Mouse (Mus musculus): ENCODE results near the gene Mogs. TPM values are rescaled to one million over a fixed set of nuclear protein-coding genes. Genes with fewer than 3 reads are reported as not detected.

The Mogs gene
- 10.6 and 34.9 TPM in 2 replicates for polyA plus RNA-seq (2015; fragmentation: Nextera tagmentation; extraction: Ambion mirVana)

DNA sequence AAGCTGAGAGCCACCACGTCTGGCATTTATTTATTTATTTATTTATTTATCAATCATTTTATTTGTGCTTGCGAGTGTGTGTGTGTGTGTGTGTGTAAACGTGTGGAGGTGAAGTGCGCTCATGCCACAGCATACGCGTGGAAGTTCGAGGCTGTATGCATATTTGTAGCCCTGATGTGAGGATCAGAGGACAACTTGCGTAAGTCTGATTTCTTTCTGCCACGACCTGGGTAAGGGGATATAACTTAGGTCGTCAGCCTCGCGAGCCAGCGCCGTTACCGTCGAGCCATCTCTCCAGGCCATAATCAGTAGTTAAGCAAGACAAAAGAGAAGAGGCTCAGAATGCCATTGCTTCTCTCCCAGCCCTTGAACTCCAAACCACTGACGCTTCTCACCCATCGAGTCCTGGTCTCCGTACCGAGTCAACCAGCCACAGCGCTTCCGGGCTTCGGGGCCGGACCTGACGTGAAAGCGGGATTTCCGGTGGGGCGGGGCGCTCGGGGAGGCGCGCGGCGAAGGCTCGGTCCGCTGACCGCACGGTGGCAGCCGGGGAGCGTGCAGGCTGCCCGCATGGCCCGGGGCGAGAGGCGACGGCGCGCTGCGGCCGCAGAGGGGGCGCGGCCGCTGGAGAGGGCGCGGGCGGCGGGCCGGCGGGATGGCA, at the start of gene Mogs:
Gene Mogs (plus strand): TSS at position 486 of the 661 bp plus-strand sequence.
- Histone ChIP-seq H3K36me3 (ENCODE audit: insufficient read depth, low read length) (peaks cover 17% of the 10 kb centered on the region), H3K4me3 (ENCODE audit: low read length) (peak within 1 kb of the TSS; percentile 72), H3K27me3 (ENCODE audit: insufficient read depth, low read length) (no peaks in the 10 kb centered on the region), H3K27ac (ENCODE audit: low read length) (peak within 1 kb of the TSS; percentile 82), H3K4me2 (replicated peaks; ENCODE audit: low read depth, low read length) (peak within 1 kb of the TSS; percentile 90), H3K9ac (replicated peaks; ENCODE audit: low read length) (peak within 1 kb of the TSS; percentile 69), H3K9me3 (ENCODE audit: low read length) (no peaks in the 10 kb centered on the region), H3K4me1 (ENCODE audit: insufficient read depth, low read length) (peaks cover 39% of the 10 kb centered on the region)
- peak; percentile 89 for ATAC-seq (ENCODE audit: low FRiP score, low TSS enrichment)
- 1% methylated on average over 40 of the region's 58 CpGs for WGBS

DNA sequence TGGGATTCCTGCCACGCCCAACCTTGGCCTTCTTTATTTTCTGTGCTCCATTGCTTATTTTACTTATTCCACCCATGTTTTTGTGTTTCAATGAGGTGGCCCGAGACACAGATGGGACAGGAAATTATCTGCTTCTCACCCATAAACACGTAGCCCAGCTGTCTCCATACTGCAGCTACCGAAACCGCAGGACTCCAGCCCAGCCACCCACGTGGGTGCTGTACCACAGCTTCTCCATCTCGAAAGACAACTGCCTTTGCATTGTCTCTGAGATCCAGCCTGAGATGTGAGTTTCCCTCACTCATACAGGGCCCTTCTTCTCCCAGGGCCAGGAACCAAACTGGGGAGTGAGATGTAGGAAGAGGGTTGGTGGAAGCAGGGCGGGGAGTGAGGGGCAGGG, 49.3 kb upstream of the Mogs start:
- Histone ChIP-seq H3K27ac (ENCODE audit: low read length) (no peak overlapping the region), H3K4me2 (replicated peaks; ENCODE audit: low read depth, low read length) (no peak overlapping the region), H3K9me3 (ENCODE audit: low read length) (no peaks in the 10 kb centered on the region), H3K9ac (replicated peaks; ENCODE audit: low read length) (no peak overlapping the region), H3K4me3 (ENCODE audit: low read length) (no peak overlapping the region), H3K27me3 (ENCODE audit: insufficient read depth, low read length) (peaks cover 93% of the 10 kb centered on the region), H3K36me3 (ENCODE audit: insufficient read depth, low read length) (no peaks in the 10 kb centered on the region), H3K4me1 (ENCODE audit: insufficient read depth, low read length) (peaks cover 18% of the 10 kb centered on the region)
- 52% methylated on average over 8 of the region's 8 CpGs for whole genome bisulfite sequencing
- no peak for ATAC-seq (ENCODE audit: low FRiP score, low TSS enrichment)

DNA sequence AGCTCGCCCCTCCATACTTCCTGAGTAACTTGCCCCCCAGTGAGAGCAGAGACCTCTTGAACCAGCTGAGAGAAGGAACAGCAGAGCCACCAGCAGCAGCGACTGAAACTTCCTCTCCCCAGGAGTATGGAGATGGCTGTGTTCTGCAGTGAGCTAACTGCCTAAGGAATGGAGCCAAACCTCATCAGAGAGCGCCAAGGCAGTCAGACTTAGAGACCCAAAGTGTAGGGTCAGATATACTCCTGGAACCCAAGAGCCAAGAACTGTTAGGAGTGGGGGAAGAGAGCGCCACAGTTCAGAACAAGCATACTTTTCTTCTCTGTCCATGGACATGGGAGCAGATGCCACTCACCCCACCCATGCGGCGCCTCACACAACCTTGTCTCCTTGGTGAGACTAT, 48.9 kb upstream of the Mogs start:
- Histone ChIP-seq H3K9ac (replicated peaks; ENCODE audit: low read length) (no peak overlapping the region), H3K36me3 (ENCODE audit: insufficient read depth, low read length) (no peaks in the 10 kb centered on the region), H3K4me2 (replicated peaks; ENCODE audit: low read depth, low read length) (no peak overlapping the region), H3K4me3 (ENCODE audit: low read length) (no peak overlapping the region), H3K27ac (ENCODE audit: low read length) (no peak overlapping the region), H3K4me1 (ENCODE audit: insufficient read depth, low read length) (peaks cover 23% of the 10 kb centered on the region), H3K27me3 (ENCODE audit: insufficient read depth, low read length) (peaks cover 95% of the 10 kb centered on the region), H3K9me3 (ENCODE audit: low read length) (no peaks in the 10 kb centered on the region)
- 46% methylated on average over 6 of the region's 6 CpGs for WGBS
- no peak for ATAC-seq (ENCODE audit: low FRiP score, low TSS enrichment)

- Histone ChIP-seq H3K9me3 (ENCODE audit: low read length) (no peaks in the 10 kb centered on the region), H3K36me3 (ENCODE audit: insufficient read depth, low read length) (no peaks in the 10 kb centered on the region), H3K9ac (replicated peaks; ENCODE audit: low read length) (no peak overlapping the region), H3K27me3 (ENCODE audit: insufficient read depth, low read length) (peaks cover 98% of the 10 kb centered on the region), H3K4me2 (replicated peaks; ENCODE audit: low read depth, low read length) (peak overlapping the region; percentile 54), H3K4me3 (ENCODE audit: low read length) (peak overlapping the region; percentile 38), H3K27ac (ENCODE audit: low read length) (no peak overlapping the region), H3K4me1 (ENCODE audit: insufficient read depth, low read length) (peaks cover 25% of the 10 kb centered on the region)
- WGBS: 10% methylated on average over 8 of the region's 8 CpGs
- no peak for ATAC-seq (ENCODE audit: low FRiP score, low TSS enrichment)
Measured at GRCm38 (mm10) chr6:83068221-83068620, 47.1 kb upstream of the Mogs start.

DNA sequence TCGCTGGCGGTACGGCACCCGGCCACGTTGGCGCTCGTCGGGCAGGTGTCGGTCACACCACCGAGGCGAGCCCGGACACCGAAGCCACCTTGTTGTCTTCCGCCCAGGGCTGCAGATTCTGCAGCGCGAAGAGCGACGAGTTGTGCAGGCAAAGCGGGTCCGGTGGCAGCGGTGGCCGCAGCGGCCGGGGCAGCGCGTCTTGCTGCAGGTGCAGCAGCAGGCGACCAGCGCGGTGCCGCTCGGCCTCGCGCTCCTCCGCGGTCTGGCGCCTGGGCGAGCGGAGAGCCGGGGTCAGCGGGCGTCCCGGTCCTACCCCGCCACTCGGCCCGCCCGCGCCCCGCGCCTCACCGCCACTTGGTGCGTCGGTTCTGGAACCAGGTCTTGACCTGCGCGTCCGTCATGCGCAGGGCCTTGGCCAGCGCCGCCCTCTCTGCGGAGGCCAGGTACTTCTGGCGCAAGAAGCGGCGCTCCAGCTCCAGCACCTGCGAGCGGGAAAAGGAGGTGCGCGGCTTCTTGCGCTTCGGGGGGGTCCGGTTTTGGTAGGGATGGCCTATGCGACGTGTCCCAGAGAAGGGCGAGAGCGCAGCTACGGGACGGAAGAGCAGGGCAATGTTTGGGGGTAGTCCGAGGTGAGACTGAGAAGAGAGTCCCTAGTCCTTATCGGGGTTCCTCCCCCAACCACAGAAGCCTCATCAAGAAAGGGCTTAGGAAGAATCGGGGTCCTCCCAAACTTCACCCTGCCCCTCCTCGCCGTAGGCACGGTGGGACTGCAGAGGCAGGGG, 46.4 kb upstream of the Mogs start:
- under 1% methylated on average over 81 of the region's 81 CpGs for WGBS

GRCm38 (mm10) chr6:83069488-83070246, 45.6 kb upstream of the Mogs start:
- no peak overlapping the region for H3K27ac ChIP-seq (ENCODE audit: low read length)
- peak overlapping the region; percentile 44 for H3K4me2 ChIP-seq (replicated peaks; ENCODE audit: low read depth, low read length)
- no peaks in the 10 kb centered on the region for H3K36me3 ChIP-seq (ENCODE audit: insufficient read depth, low read length)
- no peaks in the 10 kb centered on the region for H3K9me3 ChIP-seq (ENCODE audit: low read length)
- peak overlapping the region; percentile 38 for H3K4me3 ChIP-seq (ENCODE audit: low read length)
- no peak overlapping the region; the same call in 1 of the 2 replicates for H3K9ac ChIP-seq (replicated peaks; ENCODE audit: low read length)
- H3K27me3 ChIP-seq (ENCODE audit: insufficient read depth, low read length): peaks cover 97% of the 10 kb centered on the region
- WGBS: under 1% methylated on average over 69 of the region's 69 CpGs
- peaks cover 25% of the 10 kb centered on the region for H3K4me1 ChIP-seq (ENCODE audit: insufficient read depth, low read length)
- peak; percentile 22; the same call in 1 of the 2 replicates for ATAC-seq (ENCODE audit: low FRiP score, low TSS enrichment)

More for the DNA sequence above, 46.4 kb upstream of the Mogs start:
- no peak for ATAC-seq (ENCODE audit: low FRiP score, low TSS enrichment)
- H3K9me3 ChIP-seq (ENCODE audit: low read length): no peaks in the 10 kb centered on the region
- 0 out of 2 replicates have a peak overlapping the region, but pooled peaks have one; percentile 5 for H3K9ac ChIP-seq (replicated peaks; ENCODE audit: low read length)
- H3K27ac ChIP-seq (ENCODE audit: low read length): no peak overlapping the region
- H3K4me2 ChIP-seq (replicated peaks; ENCODE audit: low read depth, low read length): peak overlapping the region; percentile 54
- H3K27me3 ChIP-seq (ENCODE audit: insufficient read depth, low read length): peaks cover 97% of the 10 kb centered on the region
- H3K4me3 ChIP-seq (ENCODE audit: low read length): peak overlapping the region; percentile 38
- peaks cover 25% of the 10 kb centered on the region for H3K4me1 ChIP-seq (ENCODE audit: insufficient read depth, low read length)
- no peaks in the 10 kb centered on the region for H3K36me3 ChIP-seq (ENCODE audit: insufficient read depth, low read length)

DNA sequence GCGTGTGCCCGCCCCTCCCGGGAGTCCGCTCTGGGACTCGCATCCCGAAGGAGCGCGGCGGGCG, 45.2 kb upstream of the Mogs start, which contains the start of gene Tlx2:
Gene Tlx2 (minus strand): TSS at position 47 of the 64 bp plus-strand sequence.
- ATAC-seq (ENCODE audit: low FRiP score, low TSS enrichment): no peak
- peaks cover 96% of the 10 kb centered on the region for H3K27me3 ChIP-seq (ENCODE audit: insufficient read depth, low read length)
- H3K4me2 ChIP-seq (replicated peaks; ENCODE audit: low read depth, low read length): peak within 1 kb of the TSS; percentile 54
- peaks cover 25% of the 10 kb centered on the region for H3K4me1 ChIP-seq (ENCODE audit: insufficient read depth, low read length)
- WGBS: 1% methylated on average over 10 of the region's 10 CpGs
- no peak within 1 kb of the TSS for H3K27ac ChIP-seq (ENCODE audit: low read length)
- H3K9ac ChIP-seq (replicated peaks; ENCODE audit: low read length): no peak within 1 kb of the TSS; the same call in 1 of the 2 replicates
- no peaks in the 10 kb centered on the region for H3K36me3 ChIP-seq (ENCODE audit: insufficient read depth, low read length)
- peak within 1 kb of the TSS; percentile 38 for H3K4me3 ChIP-seq (ENCODE audit: low read length)
- H3K9me3 ChIP-seq (ENCODE audit: low read length): no peaks in the 10 kb centered on the region

- Histone ChIP-seq H3K4me1 (ENCODE audit: insufficient read depth, low read length) (peaks cover 25% of the 10 kb centered on the region), H3K36me3 (ENCODE audit: insufficient read depth, low read length) (no peaks in the 10 kb centered on the region), H3K4me2 (replicated peaks; ENCODE audit: low read depth, low read length) (peak overlapping the region; percentile 44), H3K9me3 (ENCODE audit: low read length) (no peaks in the 10 kb centered on the region), H3K27me3 (ENCODE audit: insufficient read depth, low read length) (peaks cover 95% of the 10 kb centered on the region), H3K27ac (ENCODE audit: low read length) (no peak overlapping the region), H3K9ac (replicated peaks; ENCODE audit: low read length) (no peak overlapping the region), H3K4me3 (ENCODE audit: low read length) (peak overlapping the region; percentile 38)
- peak; percentile 32; the same call in 1 of the 2 replicates for ATAC-seq (ENCODE audit: low FRiP score, low TSS enrichment)
- under 1% methylated on average over 57 of the region's 58 CpGs for WGBS
Measured at GRCm38 (mm10) chr6:83070311-83071219, 44.7 kb upstream of the Mogs start.

DNA sequence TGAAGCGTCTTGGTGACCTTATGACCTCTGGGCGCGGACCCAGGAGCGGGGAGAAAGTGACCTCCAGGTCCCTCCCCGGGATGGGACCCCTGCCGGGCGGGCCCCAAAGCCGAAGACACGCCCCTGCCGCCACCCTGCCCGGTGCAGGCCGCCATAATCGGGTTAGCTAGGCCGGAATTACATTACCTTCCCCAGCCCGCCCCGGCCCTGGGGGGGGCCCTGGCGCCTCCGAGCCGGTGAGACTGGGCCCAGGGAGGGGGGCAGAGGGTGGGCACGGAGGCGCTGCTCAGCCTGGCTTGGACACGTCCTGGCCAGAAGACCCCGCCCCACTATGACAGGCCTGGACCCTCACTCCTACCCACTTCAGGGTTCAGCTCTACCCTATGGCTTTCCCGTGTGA, 44.1 kb upstream of the Mogs start:
- WGBS: under 1% methylated on average over 17 of the region's 24 CpGs
- Histone ChIP-seq H3K36me3 (ENCODE audit: insufficient read depth, low read length) (no peaks in the 10 kb centered on the region), H3K4me3 (ENCODE audit: low read length) (peak overlapping the region; percentile 30), H3K27ac (ENCODE audit: low read length) (no peak overlapping the region), H3K27me3 (ENCODE audit: insufficient read depth, low read length) (peaks cover 95% of the 10 kb centered on the region), H3K4me2 (replicated peaks; ENCODE audit: low read depth, low read length) (peak overlapping the region; percentile 26; the same call in 1 of the 2 replicates), H3K9me3 (ENCODE audit: low read length) (no peaks in the 10 kb centered on the region), H3K9ac (replicated peaks; ENCODE audit: low read length) (no peak overlapping the region), H3K4me1 (ENCODE audit: insufficient read depth, low read length) (peaks cover 25% of the 10 kb centered on the region)
- peak; percentile 40 for ATAC-seq (ENCODE audit: low FRiP score, low TSS enrichment)
